Mouse (Mus musculus) spleen, adult 2 months (tissue): ENCODE measurements around the gene Tcte3.
"Not testable (repeated sequence)": the region's sequence is repeated elsewhere in the genome, so short reads cannot be mapped to it uniquely, and the experiment has no call there.

Experiments used
- CTCF ChIP-seq: fragments of 200-500 bp; IDR thresholded peaks from 2 replicates; pipeline ENCODE4 v1.5.1; 2011; ENCODE audit warnings: mild to moderate bottlenecking, inconsistent platforms; ENCODE audit not compliant: insufficient read depth, insufficient read length, insufficient replicate concordance; ENCODE audit errors: extremely low read depth
- POLR2A ChIP-seq: fragments of 200-500 bp; IDR thresholded peaks from 2 replicates; pipeline ENCODE4 v1.6.1; 2011; ENCODE audit warnings: low read depth, low read length, inconsistent platforms

- not testable (repeated sequence) for TF ChIP-seq CTCF, POLR2A
These were observed 48.7 kb downstream of the Tcte3 start for GRCm38 (mm10) chr17:14992522-14993138.
